Mouse (Mus musculus): ENCODE results near the gene Rac1. TPM values are rescaled to one million over a fixed set of nuclear protein-coding genes. Genes with fewer than 3 reads are reported as not detected.
"Not testable (repeated sequence)": the region's sequence is repeated elsewhere in the genome, so short reads cannot be mapped to it uniquely, and the experiment has no call there.

Rac1 gene
- polyA plus RNA-seq, 1 experiment: 141 TPM

- DNase-seq (ENCODE audit: low read depth in 1 of 2, low spot score in 2 of 2): no peak
- H3K4me1 ChIP-seq (ENCODE audit: control insufficient read depth, insufficient read depth, insufficient read length): no peaks in the 10 kb centered on the region
- 84% methylated on average over 8 of the region's 8 CpGs for WGBS
These were observed 22.8 kb downstream of the Rac1 start for GRCm38 (mm10) chr5:143505056-143505455.

GRCm38 (mm10) chr5:143504453-143504852 is 23.4 kb downstream of the Rac1 start:
- H3K4me1 ChIP-seq (ENCODE audit: control insufficient read depth, insufficient read depth, insufficient read length): no peaks in the 10 kb centered on the region; the same call in 1 of the 2 replicates
- peak in 1 of 2 experiments; percentile 17 for DNase-seq (ENCODE audit: low read depth in 1 of 2, low spot score in 2 of 2)

More at GRCm38 (mm10) chr5:143505056-143505455, 22.8 kb downstream of the Rac1 start:
- Histone ChIP-seq H3K36me3 (ENCODE audit: control insufficient read depth, insufficient read depth, low read length) (peaks cover 26% of the 10 kb centered on the region), H3K4me3 (ENCODE audit: extremely low read depth, insufficient read depth, insufficient read length) (no peak overlapping the region), H3K27me3 (ENCODE audit: control insufficient read depth, insufficient read depth, low read length) (no peaks in the 10 kb centered on the region), H3K27ac (ENCODE audit: insufficient read depth, low read length) (no peak overlapping the region)
- TF ChIP-seq POLR2A (IDR thresholded peaks at IDR 0.05; ENCODE audit: low read depth, low read length) (no peak), CTCF (IDR thresholded peaks at IDR 0.05; ENCODE audit: extremely low read depth, insufficient read depth, insufficient read length, insufficient replicate concordance) (no peak)

GRCm38 (mm10) chr5:143503740-143504139 is 24.1 kb downstream of the Rac1 start:
- Histone ChIP-seq H3K27ac (ENCODE audit: insufficient read depth, low read length) (no peak overlapping the region), H3K4me1 (ENCODE audit: control insufficient read depth, insufficient read depth, insufficient read length) (no peaks in the 10 kb centered on the region; the same call in 1 of the 2 replicates), H3K36me3 (ENCODE audit: control insufficient read depth, insufficient read depth, low read length) (peaks cover 19% of the 10 kb centered on the region), H3K4me3 (ENCODE audit: extremely low read depth, insufficient read depth, insufficient read length) (no peak overlapping the region), H3K27me3 (ENCODE audit: control insufficient read depth, insufficient read depth, low read length) (no peaks in the 10 kb centered on the region)
- TF ChIP-seq CTCF (IDR thresholded peaks at IDR 0.05; ENCODE audit: extremely low read depth, insufficient read depth, insufficient read length, insufficient replicate concordance): no peak
- TF ChIP-seq POLR2A (IDR thresholded peaks at IDR 0.05; ENCODE audit: low read depth, low read length): no peak
- WGBS: 95% methylated on average over 6 of the region's 6 CpGs
- no peak for DNase-seq (ENCODE audit: low read depth in 1 of 2, low spot score in 2 of 2)

More at GRCm38 (mm10) chr5:143504453-143504852, 23.4 kb downstream of the Rac1 start:
- Histone ChIP-seq H3K36me3 (ENCODE audit: control insufficient read depth, insufficient read depth, low read length) (peaks cover 23% of the 10 kb centered on the region), H3K4me3 (ENCODE audit: extremely low read depth, insufficient read depth, insufficient read length) (no peak overlapping the region), H3K27me3 (ENCODE audit: control insufficient read depth, insufficient read depth, low read length) (no peaks in the 10 kb centered on the region), H3K27ac (ENCODE audit: insufficient read depth, low read length) (no peak overlapping the region)
- 82% methylated on average over 3 of the region's 3 CpGs for WGBS
- TF ChIP-seq POLR2A (IDR thresholded peaks at IDR 0.05; ENCODE audit: low read depth, low read length): no peak
- peak; percentile 42; the same call in 1 of the 2 replicates for TF ChIP-seq CTCF (IDR thresholded peaks at IDR 0.05; ENCODE audit: extremely low read depth, insufficient read depth, insufficient read length, insufficient replicate concordance)

GRCm38 (mm10) chr5:143502899-143503557 is 24.8 kb downstream of the Rac1 start:
- Histone ChIP-seq H3K4me3 (ENCODE audit: extremely low read depth, insufficient read depth, insufficient read length) (no peak overlapping the region), H3K27me3 (ENCODE audit: control insufficient read depth, insufficient read depth, low read length) (no peaks in the 10 kb centered on the region), H3K4me1 (ENCODE audit: control insufficient read depth, insufficient read depth, insufficient read length) (no peaks in the 10 kb centered on the region; the same call in 1 of the 2 replicates), H3K27ac (ENCODE audit: insufficient read depth, low read length) (no peak overlapping the region), H3K36me3 (ENCODE audit: control insufficient read depth, insufficient read depth, low read length) (peaks cover 16% of the 10 kb centered on the region)
- TF ChIP-seq CTCF (IDR thresholded peaks at IDR 0.05; ENCODE audit: extremely low read depth, insufficient read depth, insufficient read length, insufficient replicate concordance) (no peak), POLR2A (IDR thresholded peaks at IDR 0.05; ENCODE audit: low read depth, low read length) (no peak)
- no peak for DNase-seq (ENCODE audit: low read depth in 1 of 2, low spot score in 2 of 2)
- WGBS: 91% methylated on average over 19 of the region's 19 CpGs

GRCm38 (mm10) chr5:143501649-143502048 is 26.2 kb downstream of the Rac1 start:
- H3K4me1 ChIP-seq (ENCODE audit: control insufficient read depth, insufficient read depth, insufficient read length): no peaks in the 10 kb centered on the region; the same call in 1 of the 2 replicates
- 79% methylated on average over 2 of the region's 2 CpGs for WGBS
- TF ChIP-seq CTCF (IDR thresholded peaks at IDR 0.05; ENCODE audit: extremely low read depth, insufficient read depth, insufficient read length, insufficient replicate concordance) (no peak), POLR2A (IDR thresholded peaks at IDR 0.05; ENCODE audit: low read depth, low read length) (no peak)

GRCm38 (mm10) chr5:143501140-143501539 is 26.7 kb downstream of the Rac1 start:
- no peak overlapping the region for H3K4me3 ChIP-seq (ENCODE audit: extremely low read depth, insufficient read depth, insufficient read length)
- H3K27ac ChIP-seq (ENCODE audit: insufficient read depth, low read length): no peak overlapping the region
- no peaks in the 10 kb centered on the region for H3K27me3 ChIP-seq (ENCODE audit: control insufficient read depth, insufficient read depth, low read length)
- no peak for DNase-seq (ENCODE audit: low read depth in 1 of 2, low spot score in 2 of 2)
- WGBS: 60% methylated on average over 8 of the region's 8 CpGs
- H3K36me3 ChIP-seq (ENCODE audit: control insufficient read depth, insufficient read depth, low read length): peaks cover 6% of the 10 kb centered on the region; the same call in 1 of the 2 replicates
- TF ChIP-seq CTCF (IDR thresholded peaks at IDR 0.05; ENCODE audit: extremely low read depth, insufficient read depth, insufficient read length, insufficient replicate concordance) (no peak), POLR2A (IDR thresholded peaks at IDR 0.05; ENCODE audit: low read depth, low read length) (no peak)
- H3K4me1 ChIP-seq (ENCODE audit: control insufficient read depth, insufficient read depth, insufficient read length): no peaks in the 10 kb centered on the region; the same call in 1 of the 2 replicates

More at GRCm38 (mm10) chr5:143501649-143502048, 26.2 kb downstream of the Rac1 start:
- Histone ChIP-seq H3K36me3 (ENCODE audit: control insufficient read depth, insufficient read depth, low read length) (peaks cover 6% of the 10 kb centered on the region; the same call in 1 of the 2 replicates), H3K27ac (ENCODE audit: insufficient read depth, low read length) (no peak overlapping the region), H3K27me3 (ENCODE audit: control insufficient read depth, insufficient read depth, low read length) (no peaks in the 10 kb centered on the region), H3K4me3 (ENCODE audit: extremely low read depth, insufficient read depth, insufficient read length) (no peak overlapping the region)
- DNase-seq (ENCODE audit: low read depth in 1 of 2, low spot score in 2 of 2): no peak

GRCm38 (mm10) chr5:143500711-143501110 is 27.1 kb downstream of the Rac1 start:
- not testable (repeated sequence) for H3K27me3 ChIP-seq (ENCODE audit: control insufficient read depth, insufficient read depth, low read length); H3K4me1 ChIP-seq (ENCODE audit: control insufficient read depth, insufficient read depth, insufficient read length); H3K4me3 ChIP-seq (ENCODE audit: extremely low read depth, insufficient read depth, insufficient read length); H3K36me3 ChIP-seq (ENCODE audit: control insufficient read depth, insufficient read depth, low read length); DNase-seq (ENCODE audit: low read depth in 1 of 2, low spot score in 2 of 2); H3K27ac ChIP-seq (ENCODE audit: insufficient read depth, low read length)
- WGBS: 91% methylated on average over 14 of the region's 14 CpGs

All from spleen, adult 2 months (tissue).